Mouse (Mus musculus) ES-E14 (cell line): ENCODE measurements around the gene Lexm. TPM values are rescaled to one million over a fixed set of nuclear protein-coding genes. Genes with fewer than 3 reads are reported as not detected.

Experiments used
- DNase-seq: peaks from one replicate; pipeline ENCODE4 v3.0.0-alpha.2; 2013; ENCODE audit warnings: low read depth, low spot score
- H3K27ac ChIP-seq: 2 replicates; pipeline ENCODE4 v1.5.1; 2012; ENCODE audit warnings: low read depth, mild to moderate bottlenecking, low read length, moderate library complexity, mixed read lengths; ENCODE audit not compliant: poor library complexity, insufficient read depth, severe bottlenecking
- H3K36me3 ChIP-seq: 2 replicates; pipeline ENCODE4 v1.6.1; 2012; ENCODE audit warnings: mild to moderate bottlenecking, low read length, moderate library complexity, mixed read lengths; ENCODE audit not compliant: control insufficient read depth, poor library complexity, insufficient read depth, severe bottlenecking
- H3K4me1 ChIP-seq, 2 experiments: fragments of 150-350 bp in 1 of 2; sonication (generic) in 1 of 2; 2 replicates each; pipeline ENCODE4 v1.6.1; 2012; ENCODE audit warnings: low read length in 2 of 2, mild to moderate bottlenecking in 1 of 2, mixed read lengths in 1 of 2; ENCODE audit not compliant: control insufficient read depth in 2 of 2, insufficient read depth in 2 of 2, poor library complexity in 1 of 2
- H3K4me3 ChIP-seq, 2 experiments: fragments of 150-350 bp in 1 of 2; sonication (generic) in 1 of 2; 2 replicates each; pipeline ENCODE4 v1.5.1; 2012; ENCODE audit warnings: low read length in 2 of 2, low read depth in 1 of 2, mild to moderate bottlenecking in 1 of 2, mixed read lengths in 1 of 2; ENCODE audit not compliant: insufficient read depth in 1 of 2, poor library complexity in 1 of 2, severe bottlenecking in 1 of 2
- H3K9ac ChIP-seq: 2 replicates; pipeline ENCODE4 v1.6.1; 2012; ENCODE audit warnings: low read depth, mild to moderate bottlenecking, low read length, mixed read lengths; ENCODE audit not compliant: poor library complexity, insufficient read depth, severe bottlenecking
- H3K9me3 ChIP-seq: fragments of 150-350 bp; sonication (generic); 2 replicates; pipeline ENCODE4 v1.6.1; 2012; ENCODE audit warnings: low read depth, mild to moderate bottlenecking, low read length; ENCODE audit not compliant: control insufficient read depth, insufficient read depth
- CHD2 ChIP-seq: IDR thresholded peaks from 2 replicates; pipeline ENCODE4 v1.6.1; 2014; ENCODE audit warnings: mild to moderate bottlenecking, low read depth, low read length, inconsistent platforms
- HCFC1 ChIP-seq: IDR thresholded peaks from 2 replicates; pipeline ENCODE4 v1.6.1; 2012; ENCODE audit warnings: low read length, inconsistent platforms, borderline replicate concordance; ENCODE audit not compliant: insufficient read depth
- MAFK ChIP-seq: IDR thresholded peaks from 2 replicates; pipeline ENCODE4 v1.6.1; 2014; ENCODE audit warnings: mild to moderate bottlenecking, low read depth, low read length, inconsistent platforms; ENCODE audit not compliant: insufficient read depth
- ZC3H11A ChIP-seq: IDR thresholded peaks from 2 replicates; pipeline ENCODE4 v1.6.1; 2012; ENCODE audit warnings: low read depth, mild to moderate bottlenecking, inconsistent platforms, low read length, borderline replicate concordance
- ZNF384 ChIP-seq: IDR thresholded peaks from 2 replicates; pipeline ENCODE4 v1.6.1; 2012; ENCODE audit warnings: low read depth, low read length, inconsistent platforms
- in situ Hi-C, 2 experiments: fragments of 600-800 bp; cut with MboI; formaldehyde crosslinking; loops; one replicate each; pipeline ENCODE4 v1.15.1; 2025; ENCODE audit warnings: low sequenced_read_pairs in 2 of 2, inconsistent platforms in 1 of 2; ENCODE audit not compliant: unreplicated experiment in 2 of 2
- total RNA-seq: library from RNA; depleted of rRNA; stranded (reverse); fragments of 300-350 nt; gene quantifications from 2 replicates; pipeline ENCODE4 v1.2.3, GENCODE M21; 2012

Gene Lexm
- total RNA-seq, 1 experiment: 2.1 TPM

GRCm38 (mm10) chr4:106634086-106634479, 17.0 kb upstream of the Lexm start:
- H3K4me3 ChIP-seq: no peak overlapping the region
- H3K9me3 ChIP-seq: no peaks in the 10 kb centered on the region
- no peak for DNase-seq
- no peak overlapping the region for H3K27ac ChIP-seq
- no peak for TF ChIP-seq MAFK
- TF ChIP-seq ZC3H11A: no peak
- TF ChIP-seq CHD2: no peak
- TF ChIP-seq HCFC1: no peak
- no peak for TF ChIP-seq ZNF384
- in situ Hi-C loops: loop anchor here in 1 of 2 experiments (5.0 kb wide), 1 partner anchor 73 kb away; no protein-coding TSS in a partner anchor
- no peak overlapping the region for H3K9ac ChIP-seq
- no peaks in the 10 kb centered on the region for H3K4me1 ChIP-seq
- H3K36me3 ChIP-seq: no peaks in the 10 kb centered on the region

- in situ Hi-C loops: loop anchor here in 1 of 2 experiments (5.0 kb wide), 1 partner anchor 74 kb away; no protein-coding TSS in a partner anchor
- Histone ChIP-seq H3K4me1 (peaks cover 0 to 2% of the 10 kb centered on the region in 2 experiments; a peak in 1 of 4 replicates), H3K4me3 (no peak overlapping the region), H3K9ac (no peak overlapping the region), H3K36me3 (no peaks in the 10 kb centered on the region), H3K9me3 (no peaks in the 10 kb centered on the region), H3K27ac (no peak overlapping the region)
- DNase-seq: no peak
- TF ChIP-seq CHD2 (no peak), ZNF384 (no peak), HCFC1 (no peak), MAFK (no peak), ZC3H11A (no peak)
Measured at GRCm38 (mm10) chr4:106633281-106634085, 16.4 kb upstream of the Lexm start.

GRCm38 (mm10) chr4:106632313-106632712, 15.3 kb upstream of the Lexm start:
- TF ChIP-seq MAFK (no peak), ZNF384 (no peak), HCFC1 (no peak), ZC3H11A (no peak), CHD2 (no peak)
- Histone ChIP-seq H3K9me3 (no peaks in the 10 kb centered on the region), H3K36me3 (no peaks in the 10 kb centered on the region), H3K4me1 (peaks cover 2% of the 10 kb centered on the region in 2 experiments; a peak in 2 of 4 replicates), H3K9ac (no peak overlapping the region), H3K4me3 (no peak overlapping the region), H3K27ac (no peak overlapping the region)
- no peak for DNase-seq
- in situ Hi-C loops: loop anchor here in 1 of 2 experiments (5.0 kb wide), 1 partner anchor 75 kb away; no protein-coding TSS in a partner anchor

- DNase-seq: peak; percentile 65
- Histone ChIP-seq H3K27ac (no peak overlapping the region), H3K4me3 (no peak overlapping the region), H3K9me3 (no peaks in the 10 kb centered on the region), H3K9ac (no peak overlapping the region), H3K4me1 (peaks cover 2% of the 10 kb centered on the region in 2 experiments; a peak in 2 of 4 replicates), H3K36me3 (no peaks in the 10 kb centered on the region)
- in situ Hi-C loops: loop anchor here in 1 of 2 experiments (5.0 kb wide), 1 partner anchor 77 kb away; no protein-coding TSS in a partner anchor
- TF ChIP-seq MAFK: no peak
- TF ChIP-seq HCFC1: no peak
- TF ChIP-seq ZNF384: no peak
- no peak for TF ChIP-seq CHD2
- no peak for TF ChIP-seq ZC3H11A
Measured at GRCm38 (mm10) chr4:106630333-106631220, 13.5 kb upstream of the Lexm start.
